Mouse (Mus musculus): ENCODE measurements around the gene U2af1l4. TPM values are rescaled to one million over a fixed set of nuclear protein-coding genes. Genes with fewer than 3 reads are reported as not detected.

Gene U2af1l4
- polyA plus RNA-seq (2011; ENCODE audit: insufficient read length, low read depth, missing spikeins), result 49.1 and 79.1 TPM in 2 replicates

DNA sequence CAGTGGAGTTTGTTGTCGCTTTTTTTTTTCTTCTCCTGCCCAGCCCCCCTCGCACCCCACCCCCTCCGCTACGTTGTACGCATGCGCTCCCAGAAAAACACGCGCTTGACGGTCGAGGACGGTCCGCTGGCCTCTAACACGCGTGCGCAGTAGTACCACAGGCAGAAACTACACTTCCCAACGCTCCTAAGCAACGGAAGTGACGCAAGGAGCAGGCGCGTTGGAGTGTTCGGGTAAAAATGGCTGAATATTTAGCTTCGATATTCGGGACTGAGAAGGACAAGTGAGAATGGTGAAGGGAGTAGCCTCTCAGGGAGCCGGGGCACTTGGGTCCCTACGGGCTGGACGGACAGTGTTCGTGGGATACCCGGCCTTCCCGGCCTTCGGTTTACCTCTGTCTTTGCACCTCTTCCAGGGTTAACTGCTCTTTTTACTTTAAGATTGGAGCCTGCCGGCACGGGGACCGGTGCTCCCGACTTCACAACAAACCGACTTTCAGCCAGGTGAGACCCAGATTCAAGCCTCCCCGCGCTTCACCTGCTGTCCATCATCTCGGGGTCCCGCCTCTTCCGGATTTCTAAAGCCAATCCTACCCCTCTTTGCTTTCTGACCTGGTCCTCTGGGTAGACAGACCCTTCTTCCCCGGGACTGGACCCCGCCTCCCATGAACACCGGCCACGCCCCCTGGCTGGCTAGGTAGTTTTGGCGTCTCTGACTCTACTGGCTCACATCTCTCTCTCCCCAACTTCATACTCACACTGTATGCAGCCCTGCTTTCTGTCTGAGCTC is at the start of gene U2af1l4, which contains the start of the genes Gm49396 and Psenen:
Gene U2af1l4 (plus strand): TSS at position 185 of the 789 bp plus-strand sequence.
Gene Gm49396 (plus strand): TSS at position 228 of the 789 bp plus-strand sequence.
Gene Psenen (minus strand): TSS at position 511 of the 789 bp plus-strand sequence.
- H3K27ac ChIP-seq (ENCODE audit: insufficient read depth, low read length), result peak within 1 kb of the TSS; percentile 70
- H3K4me1 ChIP-seq (ENCODE audit: control insufficient read depth, insufficient read depth, low read length), result 0 out of 2 replicates have a peak, but pooled peaks cover 2% of the 10 kb centered on the region
- peak within 1 kb of the TSS; percentile 80 for H3K4me3 ChIP-seq (ENCODE audit: insufficient read depth, low read length)
- peak; percentile 44 for TF ChIP-seq POLR2A (IDR thresholded peaks at IDR 0.05; ENCODE audit: low read depth, low read length)
- TF ChIP-seq CTCF (IDR thresholded peaks at IDR 0.05; ENCODE audit: borderline replicate concordance, insufficient read depth, low read length), result no peak

DNA sequence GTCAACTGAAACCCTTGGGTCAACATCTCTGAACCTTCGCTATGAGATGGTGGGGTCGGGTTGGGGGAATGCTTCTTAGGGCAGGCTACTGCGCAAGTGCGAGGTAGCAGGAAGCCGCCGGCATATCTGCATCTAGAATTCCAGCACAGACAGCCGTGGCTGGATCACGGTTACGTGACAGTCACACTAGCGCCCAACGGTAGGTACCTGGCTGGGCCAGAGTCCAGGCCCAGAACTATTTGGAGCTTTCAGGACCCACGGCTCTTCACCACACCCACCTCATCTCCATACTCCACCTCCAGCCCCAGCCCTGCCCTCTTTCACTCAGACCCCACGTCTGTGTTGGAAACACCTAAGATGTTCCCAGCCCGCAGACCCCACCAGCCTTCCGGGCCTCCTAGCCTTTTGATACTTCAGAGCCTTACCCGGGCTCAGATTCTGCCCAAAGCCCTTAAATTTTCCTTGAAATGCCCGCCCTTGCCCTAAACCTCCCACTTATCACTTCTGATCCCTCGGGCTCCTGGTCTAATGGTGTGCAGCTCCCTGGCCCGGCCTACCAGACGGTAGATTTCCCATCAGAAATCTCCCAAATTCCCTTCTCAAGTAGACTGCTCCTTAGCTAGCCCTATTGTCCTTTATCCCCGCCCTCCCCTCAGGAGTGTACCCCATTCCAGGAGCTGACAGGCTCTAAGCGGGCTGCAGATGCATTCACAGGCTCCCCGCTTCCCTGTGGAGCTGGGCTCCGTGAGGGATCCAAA is 47.9 kb upstream of the U2af1l4 start:
- Histone ChIP-seq H3K4me1 (ENCODE audit: control insufficient read depth, insufficient read depth, low read length) (no peaks in the 10 kb centered on the region), H3K4me3 (ENCODE audit: insufficient read depth, low read length) (no peak overlapping the region), H3K27ac (ENCODE audit: insufficient read depth, low read length) (no peak overlapping the region)
- no peak for TF ChIP-seq POLR2A (IDR thresholded peaks at IDR 0.05; ENCODE audit: low read depth, low read length)
- TF ChIP-seq CTCF (IDR thresholded peaks at IDR 0.05; ENCODE audit: borderline replicate concordance, insufficient read depth, low read length), result no peak

GRCm38 (mm10) chr7:30518325-30518724 is 44.8 kb upstream of the U2af1l4 start:
- H3K27ac ChIP-seq (ENCODE audit: insufficient read depth, low read length), result no peak overlapping the region
- no peak overlapping the region for H3K4me3 ChIP-seq (ENCODE audit: insufficient read depth, low read length)
- H3K4me1 ChIP-seq (ENCODE audit: control insufficient read depth, insufficient read depth, low read length), result no peaks in the 10 kb centered on the region
- TF ChIP-seq POLR2A (IDR thresholded peaks at IDR 0.05; ENCODE audit: low read depth, low read length), result no peak
- TF ChIP-seq CTCF (IDR thresholded peaks at IDR 0.05; ENCODE audit: borderline replicate concordance, insufficient read depth, low read length), result no peak

- Histone ChIP-seq H3K4me1 (ENCODE audit: control insufficient read depth, insufficient read depth, low read length) (peaks cover 6% of the 10 kb centered on the region; the same call in 1 of the 2 replicates), H3K4me3 (ENCODE audit: insufficient read depth, low read length) (no peak overlapping the region), H3K27ac (ENCODE audit: insufficient read depth, low read length) (no peak overlapping the region)
- TF ChIP-seq CTCF (IDR thresholded peaks at IDR 0.05; ENCODE audit: borderline replicate concordance, insufficient read depth, low read length) (no peak), POLR2A (IDR thresholded peaks at IDR 0.05; ENCODE audit: low read depth, low read length) (no peak)
Measured at GRCm38 (mm10) chr7:30520396-30520795, 42.7 kb upstream of the U2af1l4 start.

DNA sequence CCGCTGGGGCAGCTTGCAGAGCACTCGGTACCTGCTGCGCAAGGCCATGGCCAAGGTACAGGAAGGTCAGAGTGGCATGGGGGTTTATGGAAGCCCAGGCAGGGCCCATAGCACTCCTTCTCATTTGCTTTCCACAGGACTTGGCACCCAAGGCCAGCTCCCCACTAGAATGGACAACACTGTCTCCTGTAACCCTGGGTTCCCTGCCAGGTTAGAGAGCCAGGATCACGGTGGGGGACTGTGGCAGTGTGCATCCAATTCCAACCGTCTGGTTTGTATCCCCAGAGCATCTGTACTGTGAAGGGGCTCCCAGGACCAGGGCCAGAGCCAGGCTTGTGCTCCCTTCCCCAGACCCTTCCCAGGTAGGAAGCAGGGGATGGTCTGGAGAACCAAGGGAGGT is 42.2 kb upstream of the U2af1l4 start:
- Histone ChIP-seq H3K4me1 (ENCODE audit: control insufficient read depth, insufficient read depth, low read length) (peaks cover 6% of the 10 kb centered on the region; the same call in 1 of the 2 replicates), H3K27ac (ENCODE audit: insufficient read depth, low read length) (no peak overlapping the region), H3K4me3 (ENCODE audit: insufficient read depth, low read length) (no peak overlapping the region)
- TF ChIP-seq POLR2A (IDR thresholded peaks at IDR 0.05; ENCODE audit: low read depth, low read length), result no peak
- no peak for TF ChIP-seq CTCF (IDR thresholded peaks at IDR 0.05; ENCODE audit: borderline replicate concordance, insufficient read depth, low read length)

DNA sequence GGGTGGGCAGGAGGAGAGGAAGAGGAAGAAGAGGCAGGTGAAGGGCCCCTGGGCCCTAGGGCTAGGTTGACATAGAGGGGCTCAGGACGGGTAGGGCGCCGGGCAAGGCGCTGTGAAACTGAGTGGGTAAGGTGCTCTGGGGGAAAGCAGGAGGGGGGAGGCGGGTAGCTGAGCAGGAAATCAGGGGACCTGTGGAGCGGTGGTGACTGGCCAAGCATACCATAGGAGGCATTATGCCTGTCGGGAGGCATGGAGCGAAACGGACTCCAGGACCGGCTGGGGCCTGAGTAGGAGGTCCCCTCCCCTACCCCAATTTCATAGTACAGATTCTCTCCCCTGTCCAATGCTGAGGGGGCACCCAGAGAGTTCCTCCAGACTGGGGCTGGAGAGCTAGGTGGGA is 40.2 kb upstream of the U2af1l4 start:
- H3K27ac ChIP-seq (ENCODE audit: insufficient read depth, low read length), result no peak overlapping the region
- H3K4me1 ChIP-seq (ENCODE audit: control insufficient read depth, insufficient read depth, low read length), result peaks cover 6% of the 10 kb centered on the region; the same call in 1 of the 2 replicates

GRCm38 (mm10) chr7:30524487-30524886 is 38.6 kb upstream of the U2af1l4 start:
- Histone ChIP-seq H3K27ac (ENCODE audit: insufficient read depth, low read length) (peak overlapping the region; percentile 67), H3K4me1 (ENCODE audit: control insufficient read depth, insufficient read depth, low read length) (peaks cover 6% of the 10 kb centered on the region; the same call in 1 of the 2 replicates), H3K4me3 (ENCODE audit: insufficient read depth, low read length) (no peak overlapping the region)
- TF ChIP-seq CTCF (IDR thresholded peaks at IDR 0.05; ENCODE audit: borderline replicate concordance, insufficient read depth, low read length) (no peak), POLR2A (IDR thresholded peaks at IDR 0.05; ENCODE audit: low read depth, low read length) (no peak; the same call in 1 of the 2 replicates)

More for the DNA sequence above, 40.2 kb upstream of the U2af1l4 start:
- TF ChIP-seq POLR2A (IDR thresholded peaks at IDR 0.05; ENCODE audit: low read depth, low read length), result no peak
- TF ChIP-seq CTCF (IDR thresholded peaks at IDR 0.05; ENCODE audit: borderline replicate concordance, insufficient read depth, low read length), result no peak
- H3K4me3 ChIP-seq (ENCODE audit: insufficient read depth, low read length), result no peak overlapping the region

DNA sequence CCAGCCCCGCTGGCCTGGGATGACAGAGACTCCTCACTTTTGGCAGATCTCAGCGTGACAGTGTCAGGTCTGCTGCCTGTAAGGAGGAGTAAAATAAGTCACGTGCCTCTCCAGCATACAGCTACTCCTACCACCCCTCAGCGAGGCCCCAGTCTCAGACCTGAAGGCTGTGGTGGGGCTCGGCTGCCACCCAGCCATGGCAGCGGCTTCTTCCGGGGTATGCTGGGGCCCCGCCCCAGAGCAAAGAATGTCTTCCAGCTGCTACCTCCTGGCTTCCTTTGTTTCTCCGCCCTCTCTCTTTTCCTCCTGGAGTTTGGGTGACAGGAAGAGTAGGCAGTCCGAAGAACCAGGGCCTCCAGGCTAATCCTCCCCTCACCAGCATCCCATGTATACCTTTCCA is 37.1 kb upstream of the U2af1l4 start:
- H3K4me1 ChIP-seq (ENCODE audit: control insufficient read depth, insufficient read depth, low read length), result peaks cover 6% of the 10 kb centered on the region; the same call in 1 of the 2 replicates
- TF ChIP-seq CTCF (IDR thresholded peaks at IDR 0.05; ENCODE audit: borderline replicate concordance, insufficient read depth, low read length) (no peak), POLR2A (IDR thresholded peaks at IDR 0.05; ENCODE audit: low read depth, low read length) (peak; percentile 28; the same call in 1 of the 2 replicates)
- H3K27ac ChIP-seq (ENCODE audit: insufficient read depth, low read length), result peak overlapping the region; percentile 35; the same call in 1 of the 2 replicates
- no peak overlapping the region for H3K4me3 ChIP-seq (ENCODE audit: insufficient read depth, low read length)

- H3K4me3 ChIP-seq (ENCODE audit: insufficient read depth, low read length), result no peak overlapping the region
- H3K4me1 ChIP-seq (ENCODE audit: control insufficient read depth, insufficient read depth, low read length), result peaks cover 6% of the 10 kb centered on the region; the same call in 1 of the 2 replicates
- H3K27ac ChIP-seq (ENCODE audit: insufficient read depth, low read length), result peak overlapping the region; percentile 35; the same call in 1 of the 2 replicates
- TF ChIP-seq CTCF (IDR thresholded peaks at IDR 0.05; ENCODE audit: borderline replicate concordance, insufficient read depth, low read length) (no peak), POLR2A (IDR thresholded peaks at IDR 0.05; ENCODE audit: low read depth, low read length) (no peak)
Measured at GRCm38 (mm10) chr7:30526399-30526798, 36.7 kb upstream of the U2af1l4 start.
